ENCODE assay signal across 10 mouse cellular contexts in the genomic region with DNA sequence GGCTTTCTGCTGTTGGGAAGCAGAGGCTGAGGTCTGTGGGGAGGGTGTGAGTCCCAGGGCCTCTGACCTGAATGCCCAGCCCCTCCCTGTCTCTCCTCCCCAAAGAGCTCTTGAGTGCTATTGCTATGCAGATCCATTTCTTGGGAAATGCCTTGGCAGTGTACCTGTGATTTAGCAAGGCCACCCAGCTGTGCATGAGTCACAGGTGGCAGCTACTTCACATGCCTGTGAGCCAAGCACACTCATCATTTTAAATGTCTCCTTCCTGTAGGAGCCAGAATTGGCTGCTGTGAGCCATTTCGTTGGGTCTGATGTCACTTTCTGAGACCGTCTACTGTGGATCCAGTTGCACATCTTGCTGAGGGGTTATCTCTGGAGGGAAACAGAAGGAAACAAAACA.
DNase-seq lines count a peak whose midpoint lies in the region; ATAC-seq and TF ChIP-seq lines count a peak whose summit lies in the region.
"Had no signal": no experiment of that assay in that cellular context is flagged by ENCODE, and none has a peak within 500 bp of the region (broad histone marks: within the 10 kb centered on the region; RNA-seq: fewer than 3 reads in every experiment).

No protein-coding gene starts in this region.

- peak; percentile 26 to 41 for DNase-seq in left cerebral cortex, adult 2 months (ENCODE audit: extremely low spot score in 1 of 2, low spot score in 2 of 2)
- no peak for DNase-seq in left cerebral cortex, postnatal 4 days
- peak; percentile 76 for DNase-seq in adrenal gland, adult 2 months
- DNase-seq in heart, adult 9 months (ENCODE audit: low spot score in 2 of 2) = peak; percentile 65 to 68
- peak; percentile 30 to 46 for DNase-seq in right cerebral cortex, postnatal 36 days (ENCODE audit: low spot score in 2 of 2)
- no peak for DNase-seq in MN1 (ENCODE audit: low spot score)
- DNase-seq: embryo, embryonic 11 days had no signal

- no peak overlapping the region for H3K4me2 ChIP-seq in hindbrain, embryonic 12.5 days (replicated peaks)
- H3K4me2 ChIP-seq in kidney, embryonic 14.5 days (replicated peaks; ENCODE audit: low read depth, low read length) = no peak overlapping the region
- H3K4me2 ChIP-seq: limb, embryonic 12.5 days had no signal

- H3K27me3 ChIP-seq in hindbrain, embryonic 12.5 days = no peaks in the 10 kb centered on the region
- H3K27me3 ChIP-seq in kidney, embryonic 14.5 days (ENCODE audit: control insufficient read depth, insufficient read depth, low read length) = no peaks in the 10 kb centered on the region
- H3K27me3 ChIP-seq: limb, embryonic 12.5 days had no signal

- H3K27ac ChIP-seq in left cerebral cortex, adult 2 months = no peak overlapping the region
- no peak overlapping the region for H3K27ac ChIP-seq in hindbrain, embryonic 12.5 days
- no peak overlapping the region for H3K27ac ChIP-seq in kidney, embryonic 14.5 days (ENCODE audit: low read depth, low read length)
- H3K27ac ChIP-seq: limb, embryonic 12.5 days had no signal

- no peak overlapping the region for H3K4me3 ChIP-seq in left cerebral cortex, adult 2 months
- no peak overlapping the region for H3K4me3 ChIP-seq in hindbrain, embryonic 12.5 days
- H3K4me3 ChIP-seq in kidney, embryonic 14.5 days (ENCODE audit: low read length) = no peak overlapping the region
- H3K4me3 ChIP-seq: limb, embryonic 12.5 days had no signal

- H3K9ac ChIP-seq in hindbrain, embryonic 12.5 days = no peak overlapping the region
- no peak overlapping the region for H3K9ac ChIP-seq in kidney, embryonic 14.5 days (ENCODE audit: low read depth, low read length)
- H3K9ac ChIP-seq: limb, embryonic 12.5 days had no signal

- intact Hi-C loops in left cerebral cortex, adult 2 months (cut with DNase I) = loop anchor here (5.0 kb wide), 1 partner anchor 169 kb away; a partner anchor contains a TSS
- intact Hi-C loops in left cerebral cortex, postnatal 4 days (cut with DNase I) = no loop called here

- H3K9me3 ChIP-seq in hindbrain, embryonic 12.5 days (replicated peaks) = no peaks in the 10 kb centered on the region
- H3K9me3 ChIP-seq in kidney, embryonic 14.5 days (ENCODE audit: control insufficient read depth, low read length) = no peaks in the 10 kb centered on the region
- H3K9me3 ChIP-seq: limb, embryonic 12.5 days had no signal

- no peak for TF ChIP-seq CTCF in left cerebral cortex, adult 2 months (IDR thresholded peaks at IDR 0.05)

- WGBS in hindbrain, embryonic 12.5 days = 53% methylated on average over 2 of the region's 2 CpGs
- 17% methylated on average over 2 of the region's 2 CpGs for WGBS in kidney, embryonic 14.5 days

- H3K36me3 ChIP-seq in hindbrain, embryonic 12.5 days = no peaks in the 10 kb centered on the region
- no peaks in the 10 kb centered on the region for H3K36me3 ChIP-seq in kidney, embryonic 14.5 days (ENCODE audit: control insufficient read depth, insufficient read depth, low read length)
- H3K36me3 ChIP-seq: limb, embryonic 12.5 days had no signal

- peaks cover 2% of the 10 kb centered on the region; the same call in 1 of the 2 replicates for H3K4me1 ChIP-seq in hindbrain, embryonic 12.5 days
- H3K4me1 ChIP-seq in kidney, embryonic 14.5 days (ENCODE audit: control insufficient read depth, insufficient read depth, low read length) = peaks cover 11% of the 10 kb centered on the region; the same call in 1 of the 2 replicates
- H3K4me1 ChIP-seq: limb, embryonic 12.5 days had no signal

- no peak for ATAC-seq in hindbrain, embryonic 12.5 days (ENCODE audit: low FRiP score)
- no peak for ATAC-seq in kidney, embryonic 14.5 days (ENCODE audit: low FRiP score, low TSS enrichment)

Comparison
In these comparisons a context has a peak if more than half of its experiments do, and no peak if none do; other contexts are left out.
1. DNase-seq: peak in left cerebral cortex, adult 2 months (2 of 2), adrenal gland, adult 2 months (single experiment), heart, adult 9 months (2 of 2) and right cerebral cortex, postnatal 36 days (2 of 2); none in left cerebral cortex, postnatal 4 days (single experiment) and MN1 (single experiment).